Mouse (Mus musculus) ES-E14 (cell line): ENCODE results near the gene Plxna1. TPM values are rescaled to one million over a fixed set of nuclear protein-coding genes. Genes with fewer than 3 reads are reported as not detected.

Experiments used
- DNase-seq: peaks from one replicate; pipeline ENCODE4 v3.0.0-alpha.2; 2013; ENCODE audit warnings: low read depth, low spot score
- H3K27ac ChIP-seq: 2 replicates; pipeline ENCODE4 v1.5.1; 2012; ENCODE audit warnings: low read depth, mild to moderate bottlenecking, low read length, moderate library complexity, mixed read lengths; ENCODE audit not compliant: poor library complexity, insufficient read depth, severe bottlenecking
- H3K36me3 ChIP-seq: 2 replicates; pipeline ENCODE4 v1.6.1; 2012; ENCODE audit warnings: mild to moderate bottlenecking, low read length, moderate library complexity, mixed read lengths; ENCODE audit not compliant: control insufficient read depth, poor library complexity, insufficient read depth, severe bottlenecking
- H3K4me1 ChIP-seq, 2 experiments: fragments of 150-350 bp in 1 of 2; sonication (generic) in 1 of 2; 2 replicates each; pipeline ENCODE4 v1.6.1; 2012; ENCODE audit warnings: low read length in 2 of 2, mild to moderate bottlenecking in 1 of 2, mixed read lengths in 1 of 2; ENCODE audit not compliant: control insufficient read depth in 2 of 2, insufficient read depth in 2 of 2, poor library complexity in 1 of 2
- H3K4me3 ChIP-seq, 2 experiments: fragments of 150-350 bp in 1 of 2; sonication (generic) in 1 of 2; 2 replicates each; pipeline ENCODE4 v1.5.1; 2012; ENCODE audit warnings: low read length in 2 of 2, low read depth in 1 of 2, mild to moderate bottlenecking in 1 of 2, mixed read lengths in 1 of 2; ENCODE audit not compliant: insufficient read depth in 1 of 2, poor library complexity in 1 of 2, severe bottlenecking in 1 of 2
- H3K9ac ChIP-seq: 2 replicates; pipeline ENCODE4 v1.6.1; 2012; ENCODE audit warnings: low read depth, mild to moderate bottlenecking, low read length, mixed read lengths; ENCODE audit not compliant: poor library complexity, insufficient read depth, severe bottlenecking
- H3K9me3 ChIP-seq: fragments of 150-350 bp; sonication (generic); 2 replicates; pipeline ENCODE4 v1.6.1; 2012; ENCODE audit warnings: low read depth, mild to moderate bottlenecking, low read length; ENCODE audit not compliant: control insufficient read depth, insufficient read depth
- CHD2 ChIP-seq: IDR thresholded peaks from 2 replicates; pipeline ENCODE4 v1.6.1; 2014; ENCODE audit warnings: mild to moderate bottlenecking, low read depth, low read length, inconsistent platforms
- HCFC1 ChIP-seq: IDR thresholded peaks from 2 replicates; pipeline ENCODE4 v1.6.1; 2012; ENCODE audit warnings: low read length, inconsistent platforms, borderline replicate concordance; ENCODE audit not compliant: insufficient read depth
- MAFK ChIP-seq: IDR thresholded peaks from 2 replicates; pipeline ENCODE4 v1.6.1; 2014; ENCODE audit warnings: mild to moderate bottlenecking, low read depth, low read length, inconsistent platforms; ENCODE audit not compliant: insufficient read depth
- ZC3H11A ChIP-seq: IDR thresholded peaks from 2 replicates; pipeline ENCODE4 v1.6.1; 2012; ENCODE audit warnings: low read depth, mild to moderate bottlenecking, inconsistent platforms, low read length, borderline replicate concordance
- ZNF384 ChIP-seq: IDR thresholded peaks from 2 replicates; pipeline ENCODE4 v1.6.1; 2012; ENCODE audit warnings: low read depth, low read length, inconsistent platforms
- in situ Hi-C, 2 experiments: fragments of 600-800 bp; cut with MboI; formaldehyde crosslinking; loops; one replicate each; pipeline ENCODE4 v1.15.1; 2025; ENCODE audit warnings: low sequenced_read_pairs in 2 of 2, inconsistent platforms in 1 of 2; ENCODE audit not compliant: unreplicated experiment in 2 of 2
- total RNA-seq: library from RNA; depleted of rRNA; stranded (reverse); fragments of 300-350 nt; gene quantifications from 2 replicates; pipeline ENCODE4 v1.2.3, GENCODE M21; 2012

Gene Plxna1
- total RNA-seq, 1 experiment = 94.0 TPM

GRCm38 (mm10) chr6:89296001-89296709 is 66.3 kb downstream of the Plxna1 start:
- no peaks in the 10 kb centered on the region for H3K9me3 ChIP-seq
- in situ Hi-C loops = no loop called here
- TF ChIP-seq ZC3H11A = no peak
- no peak for TF ChIP-seq MAFK
- no peak for TF ChIP-seq HCFC1
- no peak for TF ChIP-seq ZNF384
- no peak for TF ChIP-seq CHD2
- DNase-seq = no peak
- no peaks in the 10 kb centered on the region for H3K36me3 ChIP-seq
- no peak overlapping the region for H3K27ac ChIP-seq
- peaks cover 0 to 19% of the 10 kb centered on the region in 2 experiments; a peak in 3 of 4 replicates for H3K4me1 ChIP-seq
- H3K4me3 ChIP-seq = no peak overlapping the region
- H3K9ac ChIP-seq = no peak overlapping the region

GRCm38 (mm10) chr6:89294621-89295020 is 67.8 kb downstream of the Plxna1 start:
- Histone ChIP-seq H3K9me3 (no peaks in the 10 kb centered on the region), H3K36me3 (no peaks in the 10 kb centered on the region), H3K4me1 (peaks cover 0 to 25% of the 10 kb centered on the region in 2 experiments; a peak in 3 of 4 replicates), H3K9ac (no peak overlapping the region), H3K4me3 (no peak overlapping the region), H3K27ac (no peak overlapping the region)
- in situ Hi-C loops = no loop called here
- no peak for TF ChIP-seq MAFK
- TF ChIP-seq ZNF384 = no peak
- no peak for TF ChIP-seq HCFC1
- TF ChIP-seq CHD2 = no peak
- no peak for TF ChIP-seq ZC3H11A
- no peak for DNase-seq

GRCm38 (mm10) chr6:89291494-89291893 is 70.9 kb downstream of the Plxna1 start:
- TF ChIP-seq MAFK (no peak), CHD2 (no peak), ZC3H11A (no peak), ZNF384 (no peak), HCFC1 (no peak)
- in situ Hi-C loops = no loop called here
- H3K4me1 ChIP-seq = peaks cover 0 to 40% of the 10 kb centered on the region in 2 experiments; a peak in 3 of 4 replicates
- H3K9ac ChIP-seq = no peak overlapping the region
- no peak overlapping the region for H3K4me3 ChIP-seq
- H3K9me3 ChIP-seq = no peaks in the 10 kb centered on the region
- no peak overlapping the region for H3K27ac ChIP-seq
- no peak for DNase-seq
- no peaks in the 10 kb centered on the region for H3K36me3 ChIP-seq

GRCm38 (mm10) chr6:89288156-89288555 is 74.3 kb downstream of the Plxna1 start:
- Histone ChIP-seq H3K9ac (peak overlapping the region; percentile 64), H3K27ac (peak overlapping the region; percentile 92), H3K4me3 (peak overlapping the region; percentile 5 to 49; a peak in 2 of 4 replicates), H3K9me3 (no peaks in the 10 kb centered on the region), H3K36me3 (peaks cover 2% of the 10 kb centered on the region; the same call in 1 of the 2 replicates), H3K4me1 (peaks cover 0 to 52% of the 10 kb centered on the region in 2 experiments; a peak in 3 of 4 replicates)
- TF ChIP-seq ZNF384 = no peak
- no peak for TF ChIP-seq MAFK
- TF ChIP-seq CHD2 = no peak
- TF ChIP-seq ZC3H11A = no peak
- TF ChIP-seq HCFC1 = no peak
- peak; percentile 46 for DNase-seq
- in situ Hi-C loops = no loop called here
